Mouse (Mus musculus): ENCODE measurements at regions not wholly inside any gene's neighbourhood (a gene's known extent, or its start where the extent isn't known, plus 50 kb on each side); places are given as distances from the start of the nearest gene placed in this dataset.

DNA sequence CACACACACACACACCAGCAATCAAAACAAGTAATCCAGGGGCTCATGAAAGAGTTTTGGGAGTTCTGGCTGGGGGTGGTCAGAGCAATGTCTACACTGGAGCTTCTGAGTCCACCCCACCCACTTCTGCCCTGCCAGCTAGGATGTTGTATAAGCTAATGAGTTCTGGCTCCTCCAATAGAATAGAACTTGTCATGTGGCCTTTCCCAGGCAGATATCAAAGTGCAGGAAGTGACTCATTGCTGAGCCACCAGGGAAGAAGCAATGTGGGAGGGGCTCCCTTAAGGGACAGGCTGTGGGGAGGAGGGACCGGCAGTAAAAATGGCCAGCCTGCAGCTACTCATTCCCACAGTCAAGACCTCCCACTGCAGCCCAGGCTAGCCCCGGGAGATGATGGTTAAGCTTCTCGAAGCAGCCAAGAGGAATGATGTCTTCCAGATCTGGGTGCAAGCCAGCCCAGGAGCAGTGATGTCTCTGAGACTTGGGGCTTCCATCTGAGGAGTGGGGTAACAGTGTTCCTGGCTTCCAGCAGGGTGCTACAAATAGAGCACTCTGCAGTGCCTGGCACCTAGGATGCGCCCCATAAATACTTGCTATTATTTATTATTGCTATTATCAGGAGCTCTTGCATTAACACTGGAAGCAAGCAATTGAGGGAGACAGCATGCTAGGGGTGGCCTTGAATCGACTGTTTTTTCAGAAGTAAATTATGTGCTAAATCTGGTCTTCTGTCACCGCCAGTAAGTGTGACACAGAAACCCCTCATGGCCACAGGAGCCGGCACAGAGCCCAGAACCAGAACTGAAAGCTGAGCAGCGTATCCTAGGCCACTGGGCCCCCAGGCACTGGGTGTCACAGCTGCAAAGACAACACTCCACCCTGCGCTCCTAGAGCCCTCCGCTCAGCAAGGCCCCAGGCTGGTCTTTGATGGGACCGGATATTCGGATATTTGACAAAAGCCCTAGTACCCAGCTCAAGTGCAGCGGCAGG lies 103.2 kb upstream of the Unc5b start:
- no peak overlapping the region for H3K4me3 ChIP-seq
- H3K4me1 ChIP-seq, result peaks cover 23% of the 10 kb centered on the region
- peak overlapping the region; percentile 66; the same call in 1 of the 2 replicates for H3K27ac ChIP-seq
- H3K27me3 ChIP-seq (replicated peaks), result peaks cover 8% of the 10 kb centered on the region
- peak; percentile 53; the same call in 1 of the 2 replicates for ATAC-seq
- H3K4me2 ChIP-seq, result peak overlapping the region; percentile 19; the same call in 1 of the 2 replicates
- H3K36me3 ChIP-seq, result no peaks in the 10 kb centered on the region
- no peak overlapping the region for H3K9ac ChIP-seq
- no peaks in the 10 kb centered on the region for H3K9me3 ChIP-seq (replicated peaks)
- 47% methylated on average over 13 of the region's 13 CpGs for WGBS (ENCODE audit: insufficient replicate concordance)

GRCm38 (mm10) chr10:60933891-60934290 lies 102.5 kb upstream of the Unc5b start:
- ATAC-seq, result no peak
- Histone ChIP-seq H3K9me3 (replicated peaks) (no peaks in the 10 kb centered on the region), H3K4me2 (peak overlapping the region; percentile 19; the same call in 1 of the 2 replicates), H3K27me3 (replicated peaks) (peaks cover 8% of the 10 kb centered on the region), H3K4me1 (peaks cover 23% of the 10 kb centered on the region), H3K9ac (no peak overlapping the region), H3K36me3 (no peaks in the 10 kb centered on the region), H3K4me3 (no peak overlapping the region), H3K27ac (peak overlapping the region; percentile 66; the same call in 1 of the 2 replicates)
- WGBS (ENCODE audit: insufficient replicate concordance), result 10% methylated on average over 7 of the region's 7 CpGs

GRCm38 (mm10) chr10:60932855-60933254 lies 101.5 kb upstream of the Unc5b start:
- no peak overlapping the region; the same call in 1 of the 2 replicates for H3K4me2 ChIP-seq
- WGBS (ENCODE audit: insufficient replicate concordance), result 17% methylated on average over 3 of the region's 3 CpGs
- no peak for ATAC-seq
- no peaks in the 10 kb centered on the region for H3K9me3 ChIP-seq (replicated peaks)
- peaks cover 23% of the 10 kb centered on the region for H3K4me1 ChIP-seq
- no peaks in the 10 kb centered on the region for H3K36me3 ChIP-seq
- no peak overlapping the region for H3K4me3 ChIP-seq
- H3K27me3 ChIP-seq (replicated peaks), result peaks cover 8% of the 10 kb centered on the region
- peak overlapping the region; percentile 39; the same call in 1 of the 2 replicates for H3K27ac ChIP-seq
- H3K9ac ChIP-seq, result no peak overlapping the region

DNA sequence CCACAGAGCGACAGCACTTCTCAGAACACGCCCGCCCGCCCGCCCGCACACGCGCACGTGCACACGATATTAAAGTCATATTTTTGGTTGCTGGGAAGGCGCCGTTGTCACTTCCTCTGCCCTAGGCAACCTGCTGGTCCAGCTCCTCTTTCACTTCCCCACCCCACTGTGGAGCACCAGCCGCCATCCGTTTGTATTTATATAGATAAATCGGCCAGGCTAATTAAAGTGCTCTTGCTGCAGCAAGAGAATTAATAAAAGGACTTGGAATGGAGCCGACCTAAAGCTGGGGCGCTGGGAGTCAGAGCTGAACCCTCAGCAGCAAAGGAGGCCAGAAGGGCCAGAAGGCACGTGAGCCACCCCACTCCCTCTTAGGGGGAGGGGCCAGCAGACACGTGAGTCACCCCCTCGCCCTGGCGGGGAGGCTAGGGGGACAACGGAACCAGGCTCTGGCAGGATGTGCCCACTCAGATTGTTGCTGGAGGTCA lies 100.6 kb upstream of the Unc5b start:
- WGBS (ENCODE audit: insufficient replicate concordance), result 30% methylated on average over 22 of the region's 22 CpGs
- ATAC-seq, result no peak
- Histone ChIP-seq H3K36me3 (no peaks in the 10 kb centered on the region), H3K27ac (0 out of 2 replicates have a peak overlapping the region, but pooled peaks have one; percentile 39), H3K9ac (no peak overlapping the region), H3K9me3 (replicated peaks) (no peaks in the 10 kb centered on the region), H3K4me2 (peak overlapping the region; percentile 36), H3K4me3 (no peak overlapping the region), H3K27me3 (replicated peaks) (peaks cover 8% of the 10 kb centered on the region), H3K4me1 (peaks cover 23% of the 10 kb centered on the region)

GRCm38 (mm10) chr10:60928646-60929045 lies 97.3 kb upstream of the Unc5b start:
- Histone ChIP-seq H3K9me3 (replicated peaks) (no peaks in the 10 kb centered on the region), H3K27ac (no peak overlapping the region)
- no peak for ATAC-seq

GRCm38 (mm10) chr10:60928164-60928563 lies 96.8 kb upstream of the Unc5b start:
- Histone ChIP-seq H3K4me3 (no peak overlapping the region), H3K9ac (no peak overlapping the region), H3K27me3 (replicated peaks) (no peaks in the 10 kb centered on the region), H3K9me3 (replicated peaks) (no peaks in the 10 kb centered on the region), H3K36me3 (no peaks in the 10 kb centered on the region), H3K4me2 (no peak overlapping the region), H3K27ac (no peak overlapping the region), H3K4me1 (peaks cover 20% of the 10 kb centered on the region)
- WGBS (ENCODE audit: insufficient replicate concordance), result 51% methylated on average over 8 of the region's 8 CpGs
- ATAC-seq, result no peak

More at GRCm38 (mm10) chr10:60928646-60929045, 97.3 kb upstream of the Unc5b start:
- no peak overlapping the region for H3K9ac ChIP-seq
- WGBS (ENCODE audit: insufficient replicate concordance), result 46% methylated on average over 7 of the region's 7 CpGs
- no peaks in the 10 kb centered on the region for H3K27me3 ChIP-seq (replicated peaks)
- H3K4me1 ChIP-seq, result peaks cover 25% of the 10 kb centered on the region
- no peak overlapping the region for H3K4me3 ChIP-seq
- H3K36me3 ChIP-seq, result no peaks in the 10 kb centered on the region
- no peak overlapping the region for H3K4me2 ChIP-seq

- no peak for ATAC-seq
- WGBS (ENCODE audit: insufficient replicate concordance), result 72% methylated on average over 12 of the region's 12 CpGs
Measured at GRCm38 (mm10) chr10:60926632-60927031, 95.3 kb upstream of the Unc5b start.

GRCm38 (mm10) chr10:60925644-60926043 lies 94.3 kb upstream of the Unc5b start:
- Histone ChIP-seq H3K4me1 (0 out of 2 replicates have a peak, but pooled peaks cover 7% of the 10 kb centered on the region), H3K9me3 (replicated peaks) (no peaks in the 10 kb centered on the region), H3K9ac (no peak overlapping the region), H3K4me2 (no peak overlapping the region), H3K4me3 (no peak overlapping the region), H3K27me3 (replicated peaks) (no peaks in the 10 kb centered on the region), H3K27ac (0 out of 2 replicates have a peak overlapping the region, but pooled peaks have one; percentile 51), H3K36me3 (no peaks in the 10 kb centered on the region)
- ATAC-seq, result peak; percentile 46
- WGBS (ENCODE audit: insufficient replicate concordance), result 56% methylated on average over 2 of the region's 2 CpGs

More at GRCm38 (mm10) chr10:60926632-60927031, 95.3 kb upstream of the Unc5b start:
- no peaks in the 10 kb centered on the region for H3K27me3 ChIP-seq (replicated peaks)
- no peaks in the 10 kb centered on the region for H3K9me3 ChIP-seq (replicated peaks)
- no peak overlapping the region for H3K4me2 ChIP-seq
- H3K27ac ChIP-seq, result no peak overlapping the region
- H3K36me3 ChIP-seq, result no peaks in the 10 kb centered on the region
- H3K4me1 ChIP-seq, result 0 out of 2 replicates have a peak, but pooled peaks cover 7% of the 10 kb centered on the region
- no peak overlapping the region for H3K4me3 ChIP-seq
- H3K9ac ChIP-seq, result no peak overlapping the region

- no peaks in the 10 kb centered on the region for H3K27me3 ChIP-seq (replicated peaks)
- H3K9me3 ChIP-seq (replicated peaks), result no peaks in the 10 kb centered on the region
- no peaks in the 10 kb centered on the region for H3K36me3 ChIP-seq
- no peak for ATAC-seq
- H3K27ac ChIP-seq, result no peak overlapping the region
- H3K4me2 ChIP-seq, result no peak overlapping the region
- 0 out of 2 replicates have a peak, but pooled peaks cover 7% of the 10 kb centered on the region for H3K4me1 ChIP-seq
- no peak overlapping the region for H3K4me3 ChIP-seq
- H3K9ac ChIP-seq, result no peak overlapping the region
- WGBS (ENCODE audit: insufficient replicate concordance), result 38% methylated on average over 2 of the region's 2 CpGs
Measured at GRCm38 (mm10) chr10:60925198-60925597, 93.8 kb upstream of the Unc5b start.

DNA sequence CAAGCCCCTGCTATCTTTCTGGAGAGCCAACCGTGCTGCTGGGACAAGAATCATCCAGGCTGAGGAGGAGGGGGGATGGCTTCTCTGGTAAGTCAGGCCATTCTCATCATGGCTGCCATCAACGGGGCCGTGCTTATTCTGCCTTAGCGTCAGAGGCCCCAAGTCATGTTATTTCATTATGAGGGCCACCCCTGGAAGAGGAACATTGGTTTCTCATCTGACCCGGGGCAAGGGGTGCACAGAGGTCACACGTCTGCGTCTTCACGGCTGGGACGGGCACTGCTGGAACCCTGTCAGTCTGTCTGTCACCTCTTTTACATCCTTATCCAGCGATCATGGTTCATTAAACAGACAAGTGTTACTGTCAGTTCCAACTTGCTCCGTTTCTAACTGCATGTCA lies 92.4 kb upstream of the Unc5b start:
- H3K27ac ChIP-seq, result no peak overlapping the region
- WGBS (ENCODE audit: insufficient replicate concordance), result 62% methylated on average over 11 of the region's 11 CpGs
- 0 out of 2 replicates have a peak, but pooled peaks cover 7% of the 10 kb centered on the region for H3K4me1 ChIP-seq
- H3K27me3 ChIP-seq (replicated peaks), result no peaks in the 10 kb centered on the region
- no peak overlapping the region for H3K4me3 ChIP-seq
- H3K4me2 ChIP-seq, result no peak overlapping the region
- H3K9me3 ChIP-seq (replicated peaks), result no peaks in the 10 kb centered on the region
- no peak for ATAC-seq
- H3K36me3 ChIP-seq, result no peaks in the 10 kb centered on the region
- no peak overlapping the region for H3K9ac ChIP-seq

DNA sequence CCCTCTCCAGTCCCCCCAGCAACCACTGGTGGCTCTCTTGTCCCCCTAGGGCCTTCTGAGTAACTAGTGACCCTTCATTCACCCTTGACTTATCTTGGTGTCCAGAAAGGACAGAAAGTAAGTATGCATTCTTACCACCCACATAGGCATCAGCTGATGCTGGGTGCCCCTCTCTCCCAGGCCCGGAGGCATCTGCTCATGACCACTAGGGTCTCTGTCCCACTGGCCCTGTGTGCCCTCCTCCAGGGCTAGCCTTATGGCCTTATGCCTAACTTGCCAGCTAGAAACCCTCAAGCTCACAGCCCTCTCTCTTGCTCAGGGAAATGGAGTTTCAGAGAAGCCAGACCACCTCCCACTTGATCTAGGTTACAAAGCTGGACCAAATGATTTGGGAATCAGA lies 89.2 kb upstream of the Unc5b start:
- Histone ChIP-seq H3K4me1 (0 out of 2 replicates have a peak, but pooled peaks cover 7% of the 10 kb centered on the region), H3K9ac (no peak overlapping the region), H3K4me2 (no peak overlapping the region), H3K27me3 (replicated peaks) (no peaks in the 10 kb centered on the region), H3K36me3 (no peaks in the 10 kb centered on the region), H3K27ac (no peak overlapping the region), H3K9me3 (replicated peaks) (no peaks in the 10 kb centered on the region), H3K4me3 (no peak overlapping the region)
- no peak for ATAC-seq
- WGBS (ENCODE audit: insufficient replicate concordance), result 86% methylated on average over 1 of the region's 1 CpGs

GRCm38 (mm10) chr10:60918020-60918419 lies 86.6 kb upstream of the Unc5b start:
- Histone ChIP-seq H3K4me2 (no peak overlapping the region), H3K4me3 (no peak overlapping the region), H3K36me3 (no peaks in the 10 kb centered on the region), H3K9me3 (replicated peaks) (no peaks in the 10 kb centered on the region), H3K27ac (no peak overlapping the region), H3K27me3 (replicated peaks) (no peaks in the 10 kb centered on the region), H3K4me1 (no peaks in the 10 kb centered on the region), H3K9ac (no peak overlapping the region)
- ATAC-seq, result no peak
- WGBS (ENCODE audit: insufficient replicate concordance), result 33% methylated on average over 8 of the region's 8 CpGs

Data from liver, embryonic 12.5 days (tissue).